Mouse (Mus musculus) ES-E14 (cell line): ENCODE data around the gene Fam71a. TPM values are rescaled to one million over a fixed set of nuclear protein-coding genes. Genes with fewer than 3 reads are reported as not detected.

Experiments
- DNase-seq: peaks from one replicate; pipeline ENCODE4 v3.0.0-alpha.2; 2013; ENCODE audit warnings: low read depth, low spot score
- H3K27ac ChIP-seq: 2 replicates; pipeline ENCODE4 v1.5.1; 2012; ENCODE audit warnings: low read depth, mild to moderate bottlenecking, low read length, moderate library complexity, mixed read lengths; ENCODE audit not compliant: poor library complexity, insufficient read depth, severe bottlenecking
- H3K36me3 ChIP-seq: 2 replicates; pipeline ENCODE4 v1.6.1; 2012; ENCODE audit warnings: mild to moderate bottlenecking, low read length, moderate library complexity, mixed read lengths; ENCODE audit not compliant: control insufficient read depth, poor library complexity, insufficient read depth, severe bottlenecking
- H3K4me1 ChIP-seq, 2 experiments: fragments of 150-350 bp in 1 of 2; sonication (generic) in 1 of 2; 2 replicates each; pipeline ENCODE4 v1.6.1; 2012; ENCODE audit warnings: low read length in 2 of 2, mild to moderate bottlenecking in 1 of 2, mixed read lengths in 1 of 2; ENCODE audit not compliant: control insufficient read depth in 2 of 2, insufficient read depth in 2 of 2, poor library complexity in 1 of 2
- H3K4me3 ChIP-seq, 2 experiments: fragments of 150-350 bp in 1 of 2; sonication (generic) in 1 of 2; 2 replicates each; pipeline ENCODE4 v1.5.1; 2012; ENCODE audit warnings: low read length in 2 of 2, low read depth in 1 of 2, mild to moderate bottlenecking in 1 of 2, mixed read lengths in 1 of 2; ENCODE audit not compliant: insufficient read depth in 1 of 2, poor library complexity in 1 of 2, severe bottlenecking in 1 of 2
- H3K9ac ChIP-seq: 2 replicates; pipeline ENCODE4 v1.6.1; 2012; ENCODE audit warnings: low read depth, mild to moderate bottlenecking, low read length, mixed read lengths; ENCODE audit not compliant: poor library complexity, insufficient read depth, severe bottlenecking
- H3K9me3 ChIP-seq: fragments of 150-350 bp; sonication (generic); 2 replicates; pipeline ENCODE4 v1.6.1; 2012; ENCODE audit warnings: low read depth, mild to moderate bottlenecking, low read length; ENCODE audit not compliant: control insufficient read depth, insufficient read depth
- CHD2 ChIP-seq: IDR thresholded peaks from 2 replicates; pipeline ENCODE4 v1.6.1; 2014; ENCODE audit warnings: mild to moderate bottlenecking, low read depth, low read length, inconsistent platforms
- HCFC1 ChIP-seq: IDR thresholded peaks from 2 replicates; pipeline ENCODE4 v1.6.1; 2012; ENCODE audit warnings: low read length, inconsistent platforms, borderline replicate concordance; ENCODE audit not compliant: insufficient read depth
- MAFK ChIP-seq: IDR thresholded peaks from 2 replicates; pipeline ENCODE4 v1.6.1; 2014; ENCODE audit warnings: mild to moderate bottlenecking, low read depth, low read length, inconsistent platforms; ENCODE audit not compliant: insufficient read depth
- ZC3H11A ChIP-seq: IDR thresholded peaks from 2 replicates; pipeline ENCODE4 v1.6.1; 2012; ENCODE audit warnings: low read depth, mild to moderate bottlenecking, inconsistent platforms, low read length, borderline replicate concordance
- ZNF384 ChIP-seq: IDR thresholded peaks from 2 replicates; pipeline ENCODE4 v1.6.1; 2012; ENCODE audit warnings: low read depth, low read length, inconsistent platforms
- in situ Hi-C, 2 experiments: fragments of 600-800 bp; cut with MboI; formaldehyde crosslinking; loops; one replicate each; pipeline ENCODE4 v1.15.1; 2025; ENCODE audit warnings: low sequenced_read_pairs in 2 of 2, inconsistent platforms in 1 of 2; ENCODE audit not compliant: unreplicated experiment in 2 of 2
- total RNA-seq: library from RNA; depleted of rRNA; stranded (reverse); fragments of 300-350 nt; gene quantifications from 2 replicates; pipeline ENCODE4 v1.2.3, GENCODE M21; 2012

The Fam71a gene
- total RNA-seq, 1 experiment = not detected

GRCm38 (mm10) chr1:191183163-191184065 lies 18.8 kb upstream of the Fam71a start:
- Histone ChIP-seq H3K9me3 (no peaks in the 10 kb centered on the region), H3K4me3 (peak overlapping the region; percentile 63 to 87), H3K4me1 (peaks cover 3 to 15% of the 10 kb centered on the region in 2 experiments; a peak in 3 of 4 replicates), H3K27ac (no peak overlapping the region), H3K9ac (peak overlapping the region; percentile 71; the same call in 1 of the 2 replicates), H3K36me3 (no peaks in the 10 kb centered on the region)
- DNase-seq = peak; percentile 81
- no peak for TF ChIP-seq ZNF384
- TF ChIP-seq MAFK = no peak
- no peak for TF ChIP-seq ZC3H11A
- no peak for TF ChIP-seq HCFC1
- no peak for TF ChIP-seq CHD2
- in situ Hi-C loops = no loop called here

GRCm38 (mm10) chr1:191182431-191183162 lies 18.0 kb upstream of the Fam71a start:
- in situ Hi-C loops = no loop called here
- peak overlapping the region; percentile 71; the same call in 1 of the 2 replicates for H3K9ac ChIP-seq
- H3K27ac ChIP-seq = no peak overlapping the region
- peak overlapping the region; percentile 63 to 87 for H3K4me3 ChIP-seq
- peaks cover 3 to 15% of the 10 kb centered on the region in 2 experiments; a peak in 3 of 4 replicates for H3K4me1 ChIP-seq
- H3K9me3 ChIP-seq = no peaks in the 10 kb centered on the region
- H3K36me3 ChIP-seq = no peaks in the 10 kb centered on the region
- TF ChIP-seq ZC3H11A (no peak), ZNF384 (no peak), CHD2 (no peak), MAFK (no peak), HCFC1 (no peak)
- DNase-seq = no peak

DNA sequence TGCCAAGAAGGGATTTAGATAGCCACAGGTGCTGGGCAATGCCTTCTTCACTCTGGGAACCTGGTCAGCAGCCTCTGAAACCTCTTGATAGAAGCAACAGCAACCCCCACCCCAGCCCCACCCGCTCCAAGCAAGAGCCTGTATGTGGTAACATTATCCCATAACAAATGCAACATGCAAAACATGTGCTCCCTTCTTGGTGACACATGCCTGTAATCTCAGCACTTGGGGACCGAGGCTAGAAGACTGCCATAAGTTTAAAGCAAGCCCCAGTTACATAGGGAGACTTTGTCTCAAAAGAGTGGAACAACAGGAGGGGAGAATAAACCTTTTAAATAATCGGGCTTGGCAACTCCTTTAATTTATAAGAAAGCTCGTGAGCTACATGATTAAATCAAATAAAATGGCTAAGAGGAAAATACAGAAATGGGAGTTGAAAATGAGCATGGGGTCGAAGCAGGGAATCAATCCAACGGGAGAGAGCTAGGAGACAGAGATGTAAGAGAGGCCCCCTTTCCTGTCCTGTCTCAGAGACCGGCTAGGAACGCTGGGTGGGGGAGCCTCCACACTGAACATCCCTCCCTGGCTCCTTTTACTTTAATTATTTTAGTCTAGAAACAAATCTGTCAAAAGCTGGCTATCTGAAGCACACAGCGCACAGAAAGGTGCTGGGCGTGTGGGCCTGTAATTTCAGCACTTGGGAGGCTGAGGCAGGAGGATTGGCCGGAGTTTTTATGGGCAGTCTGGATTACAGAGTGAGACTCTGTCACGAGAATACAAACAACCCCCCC lies 17.0 kb upstream of the Fam71a start:
- Histone ChIP-seq H3K36me3 (no peaks in the 10 kb centered on the region), H3K9ac (no peak overlapping the region), H3K4me1 (peaks cover 3 to 13% of the 10 kb centered on the region in 2 experiments; a peak in 3 of 4 replicates), H3K27ac (no peak overlapping the region), H3K9me3 (no peaks in the 10 kb centered on the region), H3K4me3 (0 out of 4 replicates have a peak overlapping the region, but pooled peaks have one; percentile 13 to 63)
- no peak for TF ChIP-seq ZNF384
- no peak for TF ChIP-seq HCFC1
- no peak for TF ChIP-seq CHD2
- TF ChIP-seq ZC3H11A = no peak
- TF ChIP-seq MAFK = no peak
- no peak for DNase-seq
- in situ Hi-C loops = no loop called here

GRCm38 (mm10) chr1:191180397-191180796 lies 15.8 kb upstream of the Fam71a start:
- Histone ChIP-seq H3K9ac (no peak overlapping the region), H3K4me3 (no peak overlapping the region), H3K27ac (no peak overlapping the region), H3K4me1 (peaks cover 0 to 8% of the 10 kb centered on the region in 2 experiments; a peak in 1 of 4 replicates), H3K36me3 (no peaks in the 10 kb centered on the region), H3K9me3 (no peaks in the 10 kb centered on the region)
- TF ChIP-seq CHD2 = no peak
- no peak for TF ChIP-seq ZNF384
- no peak for TF ChIP-seq ZC3H11A
- no peak for TF ChIP-seq MAFK
- no peak for TF ChIP-seq HCFC1
- in situ Hi-C loops = no loop called here
- no peak for DNase-seq
